27 mouse cellular contexts compared by ENCODE assay signal in genomic region chr12:119217700-119218265, GRCm38 (mm10). TPM values are rescaled to one million over a fixed set of nuclear protein-coding genes. Genes with fewer than 3 reads are reported as not detected.
DNase-seq lines count a peak whose midpoint lies in the region; ATAC-seq lines count a peak whose summit lies in the region.
"Had no signal": no experiment of that assay in that cellular context is flagged by ENCODE, and none has a peak within 500 bp of the region (broad histone marks: within the 10 kb centered on the region; RNA-seq: fewer than 3 reads in every experiment).

No protein-coding gene starts in this region.

- no peak overlapping the region for H3K4me3 ChIP-seq in limb, embryonic 12.5 days (replicated peaks)
- H3K4me3 ChIP-seq in limb, embryonic 10.5 days, result no peak overlapping the region
- H3K4me3 ChIP-seq in liver, embryonic 13.5 days (replicated peaks), result no peak overlapping the region
- H3K4me3 ChIP-seq: heart, embryonic 12.5 days; hindbrain, embryonic 13.5 days; layer of hippocampus, adult 2 months; megakaryocyte, embryonic 14.5 days; midbrain, embryonic 13.5 days had no signal

- H3K27ac ChIP-seq in limb, embryonic 12.5 days, result 0 out of 2 replicates have a peak overlapping the region, but pooled peaks have one; percentile 30
- H3K27ac ChIP-seq in limb, embryonic 10.5 days, result no peak overlapping the region
- no peak overlapping the region for H3K27ac ChIP-seq in liver, embryonic 13.5 days
- H3K27ac ChIP-seq: hindbrain, embryonic 13.5 days; midbrain, embryonic 13.5 days had no signal

- peaks cover 14% of the 10 kb centered on the region for H3K4me1 ChIP-seq in limb, embryonic 12.5 days (replicated peaks)
- H3K4me1 ChIP-seq in limb, embryonic 10.5 days, result no peaks in the 10 kb centered on the region
- peaks cover 9% of the 10 kb centered on the region for H3K4me1 ChIP-seq in liver, embryonic 13.5 days (replicated peaks)
- H3K4me1 ChIP-seq: megakaryocyte, embryonic 14.5 days had no signal

- no peak for DNase-seq in limb, embryonic 10.5 days (ENCODE audit: low spot score)
- DNase-seq in NIH3T3 (ENCODE audit: low read depth), result peak; percentile 59
- peak; percentile 27 for DNase-seq in c-Kit-positive CD71-positive TER-119-negative erythroid progenitor cells, embryonic 14.5 days (ENCODE audit: low read depth)
- DNase-seq in liver, embryonic 13.5 days, result no peak
- no peak for DNase-seq in layer of hippocampus, adult 8-10 months (ENCODE audit: low spot score in 2 of 2)
- DNase-seq in heart, adult 8-10 months (ENCODE audit: low spot score), result no peak
- DNase-seq in layer of hippocampus, postnatal 14 days (ENCODE audit: low spot score in 2 of 2), result no peak
- DNase-seq: adrenal gland, postnatal 25 days; cerebellum, adult 2 months; cerebellum, postnatal 25 days; gastrocnemius, postnatal 36 days; heart, adult 18-20 months; heart, postnatal 4 days; layer of hippocampus, postnatal 36 days; left cerebral cortex, postnatal 4 days; lung, postnatal 36 days; thymus, adult 2 months; thymus, postnatal 36 days had no signal

- no peaks in the 10 kb centered on the region for H3K27me3 ChIP-seq in limb, embryonic 12.5 days
- no peaks in the 10 kb centered on the region for H3K27me3 ChIP-seq in limb, embryonic 10.5 days (ENCODE audit: low read depth, poor library complexity, severe bottlenecking)
- H3K27me3 ChIP-seq in liver, embryonic 13.5 days, result no peaks in the 10 kb centered on the region
- H3K27me3 ChIP-seq: heart, embryonic 12.5 days; hindbrain, embryonic 13.5 days; megakaryocyte, embryonic 14.5 days; midbrain, embryonic 13.5 days had no signal

- H3K9me3 ChIP-seq in limb, embryonic 12.5 days, result no peaks in the 10 kb centered on the region
- no peaks in the 10 kb centered on the region for H3K9me3 ChIP-seq in limb, embryonic 10.5 days (replicated peaks)
- no peaks in the 10 kb centered on the region for H3K9me3 ChIP-seq in liver, embryonic 13.5 days (replicated peaks)
- H3K9me3 ChIP-seq: G1E; heart, embryonic 12.5 days; hindbrain, embryonic 13.5 days; megakaryocyte, embryonic 14.5 days; midbrain, embryonic 13.5 days had no signal

- H3K9ac ChIP-seq in limb, embryonic 12.5 days (replicated peaks), result no peak overlapping the region
- H3K9ac ChIP-seq in liver, embryonic 13.5 days, result no peak overlapping the region
- H3K9ac ChIP-seq: heart, embryonic 12.5 days; hindbrain, embryonic 13.5 days; midbrain, embryonic 13.5 days had no signal

- H3K4me2 ChIP-seq in limb, embryonic 12.5 days, result no peak overlapping the region
- no peak overlapping the region for H3K4me2 ChIP-seq in liver, embryonic 13.5 days
- H3K4me2 ChIP-seq: heart, embryonic 12.5 days; hindbrain, embryonic 13.5 days; midbrain, embryonic 13.5 days had no signal

- H3K36me3 ChIP-seq in limb, embryonic 12.5 days, result no peaks in the 10 kb centered on the region
- no peaks in the 10 kb centered on the region for H3K36me3 ChIP-seq in limb, embryonic 10.5 days
- no peaks in the 10 kb centered on the region for H3K36me3 ChIP-seq in liver, embryonic 13.5 days
- H3K36me3 ChIP-seq: G1E; heart, embryonic 12.5 days; hindbrain, embryonic 13.5 days; midbrain, embryonic 13.5 days had no signal

- ATAC-seq in limb, embryonic 12.5 days (ENCODE audit: insufficient number of reproducible peaks, insufficient read depth, low FRiP score, low TSS enrichment, low read depth), result no peak
- peak; percentile 79 for ATAC-seq in liver, embryonic 13.5 days (ENCODE audit: low read depth)
- ATAC-seq: forebrain, embryonic 14.5 days; intestine, postnatal 0 days; midbrain, embryonic 13.5 days had no signal

RNA-seq across cellular contexts. Expression of gene Itgb8, which starts 20.8 kb away (rescaled TPM):
- polyA plus RNA-seq in limb, embryonic 12.5 days (2016; fragmentation: Nextera tagmentation; extraction: Ambion mirVana), result 4.9 and 5.7 TPM in 2 replicates
- 1.5 and 4.2 TPM in 2 replicates for polyA plus RNA-seq in limb, embryonic 10.5 days (2016; fragmentation: Nextera tagmentation; extraction: Ambion mirVana)
- polyA plus RNA-seq in liver, embryonic 13.5 days (2015; fragmentation: Nextera tagmentation; extraction: Ambion mirVana), result 0.12 and 0.14 TPM in 2 replicates
- total RNA-seq in layer of hippocampus, adult 8-10 months (2022), result 10 to 100 TPM; 35.6 to 37.9 (median 36.5) TPM
- total RNA-seq in heart, adult 8-10 months (2022), result 1 to 10 TPM; 1.3 to 1.5 (median 1.4) TPM
- 10 to 100 TPM; 30.7 to 32.9 TPM for total RNA-seq in layer of hippocampus, postnatal 14 days (2021)
- polyA plus RNA-seq: G1E had no signal

Comparison
In these comparisons a context has a peak if more than half of its experiments do, and no peak if none do; other contexts are left out.
1. DNase-seq: peak in NIH3T3 (single experiment) and c-Kit-positive CD71-positive TER-119-negative erythroid progenitor cells, embryonic 14.5 days (single experiment); none in limb, embryonic 10.5 days (single experiment), liver, embryonic 13.5 days (single experiment), layer of hippocampus, adult 8-10 months (0 of 2), heart, adult 8-10 months (single experiment) and layer of hippocampus, postnatal 14 days (0 of 2).
2. RNA of gene Itgb8, which starts 20.8 kb away (total RNA-seq): 35.6 to 37.9 TPM in layer of hippocampus, adult 8-10 months and 30.7 to 32.9 TPM in layer of hippocampus, postnatal 14 days; 1.3 to 1.5 TPM in heart, adult 8-10 months; every median in the first group is over 10 times any median in the second.